Mouse (Mus musculus) lung, adult 2 months (tissue): ENCODE results near the gene C8b. TPM values are rescaled to one million over a fixed set of nuclear protein-coding genes. Genes with fewer than 3 reads are reported as not detected.

Experiments used
- DNase-seq: peaks from one replicate; pipeline ENCODE4 v3.0.0; 2022
- H3K4me1 ChIP-seq: fragments of 200-500 bp; 2 replicates; pipeline ENCODE4 v1.6.1; 2011; ENCODE audit warnings: low read length; ENCODE audit not compliant: control insufficient read depth, insufficient read depth
- H3K4me3 ChIP-seq: fragments of 200-500 bp; replicated peaks from 2 replicates; pipeline ENCODE3; 2011; ENCODE audit warnings: low read depth, mild to moderate bottlenecking, control low read depth, low read length; ENCODE audit errors: extremely low read depth
- CTCF ChIP-seq: fragments of 200-500 bp; IDR thresholded peaks from 2 replicates; pipeline ENCODE4 v1.5.1; 2011; ENCODE audit warnings: mild to moderate bottlenecking, low read length, control low read depth; ENCODE audit not compliant: insufficient read depth
- POLR2A ChIP-seq: fragments of 200-500 bp; IDR thresholded peaks from 2 replicates; pipeline ENCODE4 v1.6.1; 2011; ENCODE audit warnings: low read depth, mild to moderate bottlenecking, control low read depth, low read length, borderline replicate concordance; ENCODE audit errors: extremely low read depth
- WGBS: fragments of 180-500 bp; shearing (Covaris S2); methylation state at CpG from one replicate; pipeline ENCODE4 v1.1.7; 2018; 5-methylcytosine and 5-hydroxymethylcytosine counted together
- polyA plus RNA-seq: library from polyadenylated mRNA; depleted of rRNA; stranded (reverse); fragments of >200 nt; gene quantifications from 2 replicates; pipeline ENCODE4 v1.2.3, GENCODE M21; 2012; rRNA removed

Gene C8b
- polyA plus RNA-seq, 1 experiment, result not detected

DNA sequence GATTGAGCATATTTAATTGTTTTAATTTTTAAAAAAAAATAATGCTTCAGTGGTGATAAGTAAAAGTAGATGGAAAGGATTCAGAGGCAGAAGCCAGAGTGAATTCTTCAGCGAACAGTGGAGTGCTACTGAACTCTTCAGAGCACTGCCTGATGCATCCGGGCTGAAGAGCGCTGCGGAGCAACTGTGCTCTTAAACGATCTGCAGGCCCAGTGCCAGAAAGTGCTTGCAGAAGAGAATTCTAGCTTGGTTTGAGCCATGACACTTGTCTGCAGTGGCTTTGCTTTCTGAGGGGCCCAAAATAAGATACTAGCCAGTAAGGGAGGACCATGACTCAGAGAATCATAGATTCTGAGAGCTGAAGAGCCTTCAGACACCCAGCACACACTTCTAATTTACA, 62.8 kb downstream of the C8b start:
- TF ChIP-seq POLR2A (no peak), CTCF (no peak)
- WGBS, result 44% methylated on average over 5 of the region's 5 CpGs

DNA sequence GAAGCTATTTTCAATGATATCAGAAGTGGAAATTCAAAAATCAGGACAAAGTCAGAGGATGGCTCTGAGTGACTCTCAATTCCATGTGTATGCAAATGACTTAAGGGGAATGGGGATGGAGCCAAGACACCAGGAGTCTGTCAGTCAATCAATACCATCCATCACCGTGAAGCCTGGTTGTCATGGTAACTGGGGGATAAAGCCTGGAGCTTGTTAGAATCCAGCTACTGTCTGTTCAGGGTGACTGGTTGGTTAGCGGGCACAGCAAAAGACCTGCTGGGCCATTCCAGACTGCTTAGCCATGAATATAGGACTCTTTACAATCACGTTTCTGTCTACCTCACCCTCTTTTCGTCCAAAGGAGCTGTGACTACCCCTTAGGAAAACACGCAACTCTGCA, 69.0 kb downstream of the C8b start:
- DNase-seq, result no peak
- H3K4me1 ChIP-seq, result no peaks in the 10 kb centered on the region
- TF ChIP-seq POLR2A (no peak), CTCF (no peak)
- no peak overlapping the region for H3K4me3 ChIP-seq
- WGBS, result 51% methylated on average over 5 of the region's 5 CpGs

More for the DNA sequence above, 62.8 kb downstream of the C8b start:
- Histone ChIP-seq H3K4me1 (no peaks in the 10 kb centered on the region), H3K4me3 (no peak overlapping the region)
- DNase-seq, result no peak

DNA sequence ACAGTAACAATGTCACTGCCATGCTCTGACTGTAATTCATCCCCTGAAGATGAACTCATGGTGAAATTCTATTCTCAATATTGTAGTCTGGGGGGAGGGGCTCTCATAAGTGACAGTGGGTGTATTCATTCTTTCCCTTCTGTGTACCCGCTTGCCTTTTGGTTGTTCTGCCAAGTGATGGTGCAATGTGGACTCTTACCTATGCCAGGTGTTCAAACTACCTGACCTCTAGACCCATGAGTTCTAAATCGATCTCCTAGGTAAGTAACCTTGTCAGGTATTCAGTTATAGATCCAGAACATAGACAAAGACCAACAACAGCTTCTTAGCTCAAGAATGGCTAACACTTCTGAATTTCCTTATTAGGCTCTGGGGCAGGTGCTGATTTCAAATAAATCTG, 72.2 kb downstream of the C8b start:
- TF ChIP-seq CTCF (no peak), POLR2A (no peak)
- WGBS, result 61% methylated on average over 2 of the region's 2 CpGs
- no peaks in the 10 kb centered on the region for H3K4me1 ChIP-seq
- DNase-seq, result no peak
- no peak overlapping the region for H3K4me3 ChIP-seq

DNA sequence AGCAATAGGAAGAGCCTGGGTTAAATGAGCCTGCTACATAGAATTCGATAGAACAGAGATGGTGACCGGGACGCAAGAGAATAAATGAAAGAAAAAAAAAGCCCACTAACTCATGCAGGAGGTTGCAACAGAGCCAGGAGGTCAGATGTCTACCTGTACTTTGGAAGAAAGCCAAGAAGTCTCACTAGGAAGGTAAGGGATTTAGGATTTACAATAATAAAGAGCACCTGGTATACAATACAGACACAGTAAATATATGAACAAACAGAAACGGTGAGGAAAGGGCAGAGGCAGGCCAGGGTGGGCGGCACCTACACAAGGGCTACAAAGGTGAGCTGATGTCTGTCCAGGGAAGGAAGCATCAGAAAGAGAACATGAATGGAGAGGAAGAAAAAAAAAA, 76.1 kb downstream of the C8b start:
- TF ChIP-seq POLR2A (no peak), CTCF (no peak)
- Histone ChIP-seq H3K4me3 (no peak overlapping the region), H3K4me1 (no peaks in the 10 kb centered on the region)
- no peak for DNase-seq
- 85% methylated on average over 5 of the region's 5 CpGs for WGBS

DNA sequence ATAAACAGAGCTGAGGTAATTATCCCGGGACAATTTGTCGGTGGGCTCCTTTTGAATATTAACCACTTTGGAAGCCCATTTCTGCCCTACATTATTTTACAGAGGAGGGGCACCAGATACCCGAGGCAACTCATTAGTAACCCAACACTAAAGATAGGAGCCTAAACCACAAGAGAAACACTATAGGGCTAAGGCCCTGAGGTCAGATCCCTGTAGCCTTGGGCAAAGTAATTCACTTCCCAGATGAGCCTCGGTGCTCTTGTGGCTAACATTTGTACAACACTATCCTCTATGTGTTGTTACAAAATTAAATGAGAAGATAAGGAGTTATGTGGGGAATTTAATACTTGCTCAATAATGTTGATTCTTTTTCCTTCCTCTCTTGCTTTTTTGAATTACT, 77.4 kb downstream of the C8b start:
- no peaks in the 10 kb centered on the region for H3K4me1 ChIP-seq

More for the DNA sequence above, 77.4 kb downstream of the C8b start:
- TF ChIP-seq CTCF, result no peak
- no peak for TF ChIP-seq POLR2A
- H3K4me3 ChIP-seq, result no peak overlapping the region
- no peak for DNase-seq
- 61% methylated on average over 4 of the region's 4 CpGs for WGBS

Other genes starting within 250 kb of the C8b start
- gene Gm17662, start 91.0 kb downstream of the C8b start, polyA plus RNA-seq, result not detected in 2 replicates
- gene C8a, start 110.1 kb downstream of the C8b start, polyA plus RNA-seq, result not detected in 2 replicates
- 0.04 TPM in 1 of 2 replicates, not detected in the other for gene Fyb2, start 147.1 kb downstream of the C8b start, polyA plus RNA-seq